Mouse (Mus musculus): ENCODE results near the gene Shisa9.

Shisa9 gene

DNA sequence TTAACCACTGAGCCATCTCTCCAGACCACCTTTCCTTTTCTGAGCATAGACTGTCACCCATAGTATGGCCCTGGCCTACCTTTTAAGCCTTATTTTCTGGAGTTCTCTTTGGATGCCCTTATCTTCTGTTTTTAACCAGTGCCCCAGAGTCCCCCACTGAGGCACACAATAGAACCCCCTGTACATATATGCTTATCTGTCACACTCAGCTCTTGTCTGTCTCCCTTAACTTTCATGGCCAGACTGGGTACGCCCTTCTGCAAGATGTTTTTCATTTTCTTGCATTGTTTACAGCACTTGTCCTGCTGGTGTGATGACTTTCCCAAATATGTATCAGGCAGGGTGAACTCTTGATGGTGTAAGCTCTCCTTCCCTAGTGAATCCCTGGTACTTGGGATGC is 68.1 kb downstream of the Shisa9 start:
- in situ Hi-C loops (cut with MboI, MseI) = loop anchor here (10.0 kb wide), 1 partner anchor 1223 kb away; no protein-coding TSS in a partner anchor

GRCm38 (mm10) chr16:12072573-12072972 is 88.7 kb downstream of the Shisa9 start:
- in situ Hi-C loops (cut with MboI, MseI) = no loop called here

DNA sequence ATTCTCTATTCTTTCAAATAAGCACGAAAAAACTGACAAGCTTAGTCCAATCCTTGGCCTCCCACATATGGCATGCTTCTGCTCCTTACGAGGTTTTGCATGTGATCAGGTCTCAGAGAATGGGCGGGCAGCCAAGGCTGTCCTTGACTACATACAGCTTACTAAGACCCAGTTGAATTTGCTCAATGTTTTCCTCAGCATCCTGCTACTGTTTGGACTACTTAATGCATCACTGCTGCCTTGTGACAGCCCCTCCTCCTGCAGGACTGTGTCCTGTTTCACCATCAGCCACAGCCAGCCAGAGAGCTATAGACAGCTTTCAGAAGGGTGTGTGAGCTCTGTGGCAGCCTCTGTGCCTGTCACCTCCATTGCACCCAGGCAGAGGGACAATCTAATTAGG is 92.4 kb downstream of the Shisa9 start:
- in situ Hi-C loops (cut with MboI, MseI) = no loop called here

DNA sequence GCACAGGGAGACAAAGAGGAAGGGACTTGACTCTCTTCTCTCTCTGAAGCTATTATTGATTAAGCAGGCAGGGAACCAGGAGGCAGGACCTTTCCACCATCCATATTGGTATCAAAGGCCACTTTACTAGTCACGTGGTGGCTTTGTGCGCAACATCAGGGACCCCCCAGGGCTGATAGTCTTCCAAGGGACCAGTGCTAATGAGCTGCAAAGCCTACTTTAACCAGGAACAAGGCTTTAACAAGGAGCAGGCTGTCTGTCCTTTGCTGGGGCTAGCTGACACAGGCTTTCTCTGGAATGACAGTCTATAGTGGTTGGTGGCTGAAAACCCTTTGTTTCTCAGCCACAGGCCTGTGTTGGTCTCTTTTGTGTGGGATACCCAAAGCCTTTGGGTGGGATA is 92.8 kb downstream of the Shisa9 start:
- in situ Hi-C loops (cut with MboI, MseI) = no loop called here

GRCm38 (mm10) chr16:12083082-12083481 is 99.2 kb downstream of the Shisa9 start:
- in situ Hi-C loops (cut with MboI, MseI) = loop anchor here (10.0 kb wide), 1 partner anchor 702 kb away; no protein-coding TSS in a partner anchor

- in situ Hi-C loops (cut with MboI, MseI) = no loop called here
Observed at GRCm38 (mm10) chr16:12090604-12091235, 106.8 kb downstream of the Shisa9 start.

DNA sequence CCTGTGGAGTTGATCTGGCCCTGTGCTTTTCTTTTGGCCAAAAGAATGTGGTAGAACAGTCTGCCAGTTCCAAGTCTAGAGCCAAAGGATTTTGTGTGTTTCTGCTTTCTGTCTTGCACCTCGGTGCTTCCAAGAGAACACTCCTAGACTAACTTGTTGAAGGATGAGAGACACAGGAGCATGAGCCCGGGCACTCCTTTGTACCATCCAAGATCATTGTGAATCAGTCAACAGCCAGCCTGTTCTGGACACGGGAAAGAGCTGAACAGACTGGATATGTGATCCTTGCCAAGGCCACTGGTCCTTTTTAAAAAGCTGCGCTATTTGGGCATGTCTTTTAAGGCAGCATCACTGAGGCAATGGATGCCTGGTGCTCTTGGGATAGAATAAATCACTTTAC is 109.3 kb downstream of the Shisa9 start:
- in situ Hi-C loops (cut with MboI, MseI) = no loop called here

- in situ Hi-C loops (cut with MboI, MseI) = no loop called here
Observed at GRCm38 (mm10) chr16:12094784-12095315, 110.9 kb downstream of the Shisa9 start.

GRCm38 (mm10) chr16:12095365-12095764 is 111.5 kb downstream of the Shisa9 start:
- in situ Hi-C loops (cut with MboI, MseI) = no loop called here

GRCm38 (mm10) chr16:12108436-12108835 is 124.5 kb downstream of the Shisa9 start:
- in situ Hi-C loops (cut with MboI, MseI) = no loop called here

- in situ Hi-C loops (cut with MboI, MseI) = no loop called here
Observed at GRCm38 (mm10) chr16:12110851-12111437, 127.0 kb downstream of the Shisa9 start.

DNA sequence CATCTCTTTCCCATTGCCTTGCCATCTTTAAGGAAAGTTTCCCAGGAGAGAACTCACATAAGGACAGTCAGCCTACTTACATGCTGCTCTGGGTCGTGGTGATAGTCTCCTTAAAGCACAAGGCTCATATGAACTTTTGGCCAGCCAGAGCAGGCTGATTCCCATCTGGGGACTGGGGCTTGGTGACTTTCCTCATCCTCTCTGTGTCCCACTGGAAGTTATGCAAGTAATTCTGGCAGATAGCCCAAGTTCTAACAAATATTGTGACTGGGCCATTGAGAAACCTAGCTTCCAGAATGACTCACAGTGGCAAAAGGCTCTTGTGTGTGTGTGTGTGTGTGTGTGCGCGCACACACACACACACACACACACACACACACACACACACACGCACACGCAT is 130.5 kb downstream of the Shisa9 start:
- in situ Hi-C loops (cut with MboI, MseI) = no loop called here

DNA sequence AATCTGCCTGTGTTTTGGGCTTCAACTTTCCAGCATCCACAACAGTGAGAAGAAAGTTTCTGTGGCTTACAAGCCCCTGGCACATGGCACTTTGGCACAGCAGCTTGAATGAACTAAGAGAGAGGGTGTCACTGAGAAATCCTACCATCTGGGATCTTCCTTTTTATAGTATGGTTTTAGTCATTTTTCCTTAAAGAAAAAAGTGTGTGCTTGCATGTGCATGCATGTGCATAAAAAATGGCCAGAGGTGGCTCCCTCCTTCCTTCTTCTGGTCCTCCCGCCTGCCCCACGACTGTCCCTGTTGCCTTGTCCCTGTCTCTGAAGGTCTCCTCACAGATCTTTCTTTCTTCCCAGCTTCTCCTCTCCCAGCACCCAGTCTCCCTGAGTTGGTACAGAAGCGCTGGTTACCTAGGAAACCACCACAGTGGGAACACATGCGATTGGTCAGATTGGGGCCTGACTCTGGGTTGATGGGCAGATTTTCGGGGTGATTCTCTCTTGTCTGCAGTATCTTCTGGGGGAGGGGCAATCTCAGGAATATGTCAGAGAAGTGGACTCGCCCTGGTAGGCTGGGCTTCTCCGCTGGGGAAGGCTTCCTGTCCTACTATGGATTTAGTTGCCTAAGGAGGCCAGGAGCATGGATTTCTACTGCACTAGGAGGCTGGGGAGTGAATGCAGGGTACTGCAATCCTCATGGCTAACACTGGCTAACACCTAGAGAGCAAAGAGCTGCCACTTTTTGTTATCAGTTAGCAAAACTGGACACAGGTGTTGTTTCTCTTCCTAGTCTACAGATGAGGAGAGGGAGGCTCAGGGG is 131.3 kb downstream of the Shisa9 start:
- in situ Hi-C loops (cut with MboI, MseI) = no loop called here

DNA sequence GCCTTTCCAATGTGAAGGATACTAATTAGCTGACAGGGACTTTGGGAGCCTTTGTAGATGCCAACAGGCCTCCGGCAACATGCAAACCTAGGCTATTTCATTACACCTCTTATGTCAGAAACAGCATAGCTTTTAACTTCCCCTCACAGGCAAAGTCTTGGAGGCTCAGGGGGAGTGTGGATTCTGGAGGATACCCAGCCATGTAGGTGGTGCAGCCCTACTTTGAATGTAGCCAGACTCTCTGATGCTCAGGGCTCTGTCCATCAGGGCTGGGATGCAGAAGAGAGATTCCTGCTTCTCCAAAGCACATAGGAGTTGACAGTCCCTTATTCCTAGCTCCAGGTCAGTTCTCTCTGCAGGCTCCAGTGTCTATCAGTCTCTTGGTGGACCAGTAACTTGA is 133.0 kb downstream of the Shisa9 start:
- in situ Hi-C loops (cut with MboI, MseI) = no loop called here

DNA sequence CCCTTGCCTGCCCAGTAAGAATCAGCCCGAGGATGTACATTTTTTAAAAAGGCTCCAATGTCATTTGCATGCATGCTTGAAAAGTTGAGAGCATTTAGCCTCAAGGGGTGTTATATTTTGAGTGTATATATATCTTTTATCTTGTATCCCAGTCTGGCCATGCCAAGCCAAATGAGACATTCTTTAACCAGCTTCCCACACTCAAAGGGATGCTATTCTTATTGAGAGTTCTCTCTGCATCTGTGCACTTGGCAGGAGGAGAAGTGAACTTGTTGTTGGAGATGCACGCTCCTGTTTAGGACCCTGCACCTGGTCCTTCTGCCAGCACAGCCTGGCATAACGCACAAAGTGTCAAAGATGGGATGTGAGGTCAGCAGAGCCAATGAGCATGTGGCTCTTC is 135.6 kb downstream of the Shisa9 start:
- in situ Hi-C loops (cut with MboI, MseI) = no loop called here

DNA sequence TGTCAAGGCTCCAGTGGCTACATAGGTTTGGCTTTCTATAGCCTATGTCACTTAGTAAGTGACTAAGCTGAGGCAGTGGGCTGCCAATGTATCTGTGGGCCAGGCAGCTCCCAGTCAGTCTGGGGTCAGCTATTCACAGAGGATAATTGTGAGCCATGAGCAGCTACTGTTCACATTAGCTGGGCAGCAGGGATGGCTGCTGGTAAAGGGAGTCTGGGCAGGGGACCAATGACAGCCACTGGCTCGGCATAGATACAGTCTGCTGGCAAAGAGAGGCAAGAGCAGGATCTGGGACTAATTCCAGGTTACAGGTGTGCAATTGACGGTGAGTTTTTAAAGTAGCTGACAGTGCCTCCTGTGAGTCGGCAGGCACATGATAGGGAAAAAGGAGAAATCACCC is 145.9 kb downstream of the Shisa9 start:
- in situ Hi-C loops (cut with MboI, MseI) = no loop called here

DNA sequence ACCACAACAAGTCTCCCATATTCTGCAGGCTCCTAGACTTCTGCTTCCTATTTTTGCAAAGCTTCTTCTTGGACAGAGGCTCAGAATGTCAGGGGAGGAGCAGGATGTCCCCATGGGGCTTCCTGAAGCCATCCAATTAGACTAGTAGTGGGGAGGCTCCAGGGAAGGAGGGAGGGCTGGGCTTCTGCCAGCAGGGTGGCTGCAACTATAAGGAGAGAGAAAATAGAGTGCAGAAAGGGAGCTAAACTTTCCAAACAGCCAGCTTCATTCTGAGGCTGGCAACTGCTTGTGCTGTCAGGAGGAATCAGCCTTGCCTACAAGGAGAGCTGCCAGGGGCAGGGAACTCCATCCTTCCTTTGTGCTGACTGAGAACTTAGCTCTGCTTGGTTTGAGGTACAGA is 162.8 kb downstream of the Shisa9 start:
- in situ Hi-C loops (cut with MboI, MseI) = no loop called here

GRCm38 (mm10) chr16:12151986-12152385 is 168.1 kb downstream of the Shisa9 start:
- in situ Hi-C loops (cut with MboI, MseI) = no loop called here

- in situ Hi-C loops (cut with MboI, MseI) = no loop called here
Observed at GRCm38 (mm10) chr16:12154476-12154875, 170.6 kb downstream of the Shisa9 start.

DNA sequence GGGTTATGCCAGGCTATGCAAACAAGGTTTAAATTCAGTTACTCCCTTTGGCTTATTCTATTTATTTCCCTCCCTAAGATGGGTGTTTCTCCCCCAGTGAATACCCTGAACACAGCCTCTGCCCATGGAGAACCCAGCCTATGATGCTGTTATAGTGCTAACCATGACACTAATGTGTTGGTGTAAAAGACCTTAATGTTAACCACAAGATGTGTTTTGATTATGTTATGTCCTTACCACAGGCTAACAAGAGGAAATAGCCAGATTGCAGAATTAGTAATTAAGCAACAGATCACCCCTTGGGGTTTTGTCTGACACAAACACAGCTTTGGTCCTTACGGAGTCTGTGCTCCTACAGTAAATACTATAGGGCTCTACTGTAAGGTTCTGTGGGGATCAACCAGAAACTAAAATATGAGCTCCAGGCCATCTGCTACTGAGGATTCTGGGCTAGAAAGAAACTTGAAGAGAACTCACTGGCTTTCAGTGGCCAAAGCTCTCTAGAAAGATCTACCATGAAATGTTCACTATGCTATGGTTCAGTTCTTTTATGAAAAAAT is 189.6 kb downstream of the Shisa9 start:
- in situ Hi-C loops (cut with MboI, MseI) = no loop called here

GRCm38 (mm10) chr16:12178031-12178430 is 194.1 kb downstream of the Shisa9 start:
- in situ Hi-C loops (cut with MboI, MseI) = no loop called here

GRCm38 (mm10) chr16:12189739-12190138 is 205.8 kb downstream of the Shisa9 start:
- in situ Hi-C loops (cut with MboI, MseI) = no loop called here
